Mouse (Mus musculus): ENCODE data around the gene Zfp57. TPM values are rescaled to one million over a fixed set of nuclear protein-coding genes. Genes with fewer than 3 reads are reported as not detected.
"Not testable (repeated sequence)": the region's sequence is repeated elsewhere in the genome, so short reads cannot be mapped to it uniquely, and the experiment has no call there.

Gene Zfp57
- polyA plus RNA-seq, 1 experiment = 14.2 TPM

DNA sequence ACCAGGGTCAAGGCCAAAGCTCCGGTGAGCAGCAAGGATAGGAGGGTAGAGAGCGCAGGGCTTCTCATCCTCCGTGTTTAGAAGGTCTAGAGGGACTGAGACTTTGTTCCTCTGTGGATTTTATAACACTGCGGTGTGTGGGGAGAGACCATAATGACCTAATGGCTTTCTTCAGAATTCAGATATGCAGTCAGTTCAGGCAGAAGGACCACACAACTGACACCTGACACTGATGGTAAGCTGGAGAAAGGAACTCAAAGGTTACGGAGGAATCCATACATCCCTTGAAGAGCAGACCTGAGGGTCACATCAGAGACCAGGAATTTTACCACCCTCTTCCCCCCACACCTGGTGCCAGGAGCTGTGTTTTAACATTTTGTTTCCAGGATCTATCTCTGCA is 11.5 kb upstream of the Zfp57 start, which contains the start of gene H2-M5:
TSS of gene H2-M5 (minus strand) at position 101 of the 400 bp plus-strand sequence.
- Histone ChIP-seq H3K79me2 (ENCODE audit: control insufficient read depth, insufficient read depth) (no peaks in the 10 kb centered on the region), H3K4me3 (no peak within 1 kb of the TSS), H3ac (ENCODE audit: control insufficient read depth, insufficient read length) (no peak within 1 kb of the TSS), H3K27me3 (ENCODE audit: control insufficient read depth, insufficient read depth, insufficient read length) (peaks cover 33% of the 10 kb centered on the region), H3K36me3 (ENCODE audit: control insufficient read depth, insufficient read depth) (no peaks in the 10 kb centered on the region), H3K4me2 (ENCODE audit: low read depth) (no peak within 1 kb of the TSS)
- no peak for TF ChIP-seq E2F4 (IDR thresholded peaks at IDR 0.05; ENCODE audit: insufficient read depth)
- TF ChIP-seq REST (IDR thresholded peaks at IDR 0.05; ENCODE audit: insufficient read depth, insufficient read length) = no peak
- no peak for TF ChIP-seq POLR2A (IDR thresholded peaks at IDR 0.05; ENCODE audit: insufficient read length, low read depth)
- no peak for TF ChIP-seq TCF3 (IDR thresholded peaks at IDR 0.05; ENCODE audit: insufficient read length, low read depth)
- no peak for TF ChIP-seq TCF12 (IDR thresholded peaks at IDR 0.05; ENCODE audit: insufficient read depth, poor library complexity, severe bottlenecking)
- TF ChIP-seq POLR2AphosphoS2 (IDR thresholded peaks at IDR 0.05; ENCODE audit: insufficient read length, low read depth) = no peak
- TF ChIP-seq MYOD1 (IDR thresholded peaks at IDR 0.05; ENCODE audit: control insufficient read depth in 1 of 3, insufficient read length in 2 of 3, low read depth in 2 of 3) = no peak
- TF ChIP-seq USF1 (IDR thresholded peaks at IDR 0.05; ENCODE audit: low read depth) = no peak
- no peak for TF ChIP-seq MAX (IDR thresholded peaks at IDR 0.05; ENCODE audit: low read depth)
- TF ChIP-seq SRF (IDR thresholded peaks at IDR 0.05; ENCODE audit: control insufficient read depth, insufficient read length, low read depth) = no peak

DNA sequence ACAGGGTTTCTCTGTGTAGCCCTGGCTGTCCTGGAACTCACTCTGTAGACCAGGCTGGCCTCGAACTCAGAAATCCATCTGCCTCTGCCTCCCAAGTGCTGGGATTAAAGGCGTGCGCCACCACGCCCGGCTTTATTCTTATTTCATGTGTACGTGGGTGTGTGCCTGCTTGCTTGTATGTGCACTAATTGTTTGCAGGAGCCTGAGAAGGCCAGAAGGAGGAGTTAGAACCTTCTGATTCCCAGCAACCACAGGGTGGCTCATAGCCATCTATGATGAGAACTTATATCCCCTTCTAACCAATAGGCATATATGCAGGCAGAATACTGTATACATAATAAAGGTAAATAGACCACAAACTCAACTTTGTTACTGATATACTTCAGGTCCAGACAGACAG is 10.3 kb upstream of the Zfp57 start:
- H3K27me3 ChIP-seq (ENCODE audit: control insufficient read depth, insufficient read depth, insufficient read length) = peaks cover 33% of the 10 kb centered on the region
- not testable (repeated sequence) for H3ac ChIP-seq (ENCODE audit: control insufficient read depth, insufficient read length); H3K4me3 ChIP-seq; H3K4me2 ChIP-seq (ENCODE audit: low read depth); H3K79me2 ChIP-seq (ENCODE audit: control insufficient read depth, insufficient read depth); H3K36me3 ChIP-seq (ENCODE audit: control insufficient read depth, insufficient read depth)

DNA sequence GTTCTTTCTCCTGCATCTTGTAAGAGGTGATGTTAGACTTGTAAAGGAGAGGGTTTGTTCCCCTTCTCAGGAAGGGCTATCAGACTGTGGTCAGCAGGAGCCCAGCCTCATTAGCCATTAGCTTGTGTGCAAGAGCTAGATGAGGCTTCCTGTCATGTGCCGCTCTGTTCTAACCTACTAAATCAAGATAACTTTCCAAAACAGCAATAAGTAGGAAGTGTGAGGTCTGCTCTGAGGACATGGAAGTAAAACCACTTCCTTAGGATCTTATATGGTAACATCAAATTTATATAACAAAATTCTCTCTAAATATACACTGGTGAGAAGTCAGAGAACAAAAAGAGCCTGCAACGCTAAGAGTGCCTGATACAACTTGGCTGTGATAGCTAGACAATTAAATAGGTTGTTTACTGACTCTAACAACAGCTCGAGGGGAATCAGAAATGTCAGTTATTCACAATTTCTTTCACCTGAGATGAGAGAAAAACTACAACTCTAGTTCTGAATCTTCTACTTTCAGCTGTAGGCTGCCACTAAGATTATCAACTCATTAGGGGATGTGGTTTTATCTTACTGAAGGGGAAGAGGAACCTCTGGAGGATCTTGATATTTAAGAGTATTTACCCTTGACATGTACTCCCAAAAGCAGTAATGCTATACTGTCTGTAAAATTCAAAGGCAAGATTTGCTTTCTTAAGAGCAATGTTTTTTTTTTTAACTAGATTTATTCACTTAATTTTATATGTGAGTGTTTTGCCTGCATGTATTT is 8.4 kb upstream of the Zfp57 start:
- TF ChIP-seq USF1 (IDR thresholded peaks at IDR 0.05; ENCODE audit: low read depth) (no peak), MYOG (IDR thresholded peaks at IDR 0.05; ENCODE audit: control insufficient read depth in 1 of 3, insufficient read depth in 1 of 3, insufficient read length in 2 of 3, low read depth in 2 of 3) (no peak), SRF (IDR thresholded peaks at IDR 0.05; ENCODE audit: control insufficient read depth, insufficient read length, low read depth) (no peak), MAX (IDR thresholded peaks at IDR 0.05; ENCODE audit: low read depth) (no peak), MYOD1 (IDR thresholded peaks at IDR 0.05; ENCODE audit: control insufficient read depth in 1 of 3, insufficient read length in 2 of 3, low read depth in 2 of 3) (no peak), TCF3 (IDR thresholded peaks at IDR 0.05; ENCODE audit: insufficient read length, low read depth) (no peak), REST (IDR thresholded peaks at IDR 0.05; ENCODE audit: insufficient read depth, insufficient read length) (no peak), POLR2A (IDR thresholded peaks at IDR 0.05; ENCODE audit: insufficient read length, low read depth) (no peak), POLR2AphosphoS2 (IDR thresholded peaks at IDR 0.05; ENCODE audit: insufficient read length, low read depth) (no peak), CEBPB (IDR thresholded peaks at IDR 0.05; ENCODE audit: insufficient read depth, poor library complexity, severe bottlenecking) (no peak), TCF12 (IDR thresholded peaks at IDR 0.05; ENCODE audit: insufficient read depth, poor library complexity, severe bottlenecking) (no peak), E2F4 (IDR thresholded peaks at IDR 0.05; ENCODE audit: insufficient read depth) (no peak)
- H3ac ChIP-seq (ENCODE audit: control insufficient read depth, insufficient read length) = no peak overlapping the region

DNA sequence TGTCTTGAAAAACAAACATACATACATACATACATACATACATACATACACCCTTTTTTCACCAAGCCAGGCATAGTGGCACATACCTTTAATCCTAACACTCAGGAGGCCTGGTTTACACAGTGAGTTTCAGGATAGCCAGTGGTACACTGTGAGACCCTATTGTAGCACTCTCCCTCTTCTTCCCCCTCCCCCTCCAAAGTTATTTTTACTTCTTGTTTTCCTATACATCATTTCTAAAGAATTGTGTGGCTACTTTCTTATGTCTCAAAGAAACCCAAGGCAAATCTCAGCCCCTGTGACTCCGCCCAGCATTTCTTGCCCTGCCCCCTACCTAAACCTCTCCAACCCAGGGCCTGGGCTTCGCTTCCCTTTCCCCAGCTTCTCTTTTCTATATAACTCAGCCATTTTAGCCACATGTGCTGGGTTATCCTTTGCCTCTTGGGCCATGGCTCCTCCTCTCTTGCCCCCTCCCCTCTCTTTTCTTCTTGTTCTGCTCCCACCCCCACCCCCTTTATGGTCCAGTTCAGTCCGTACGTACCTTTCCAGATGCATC is 7.1 kb upstream of the Zfp57 start:
- TF ChIP-seq POLR2AphosphoS2 (IDR thresholded peaks at IDR 0.05; ENCODE audit: insufficient read length, low read depth) = no peak
- TF ChIP-seq MYOD1 (IDR thresholded peaks at IDR 0.05; ENCODE audit: control insufficient read depth in 1 of 3, insufficient read length in 2 of 3, low read depth in 2 of 3) = no peak
- no peak for TF ChIP-seq CEBPB (IDR thresholded peaks at IDR 0.05; ENCODE audit: insufficient read depth, poor library complexity, severe bottlenecking)
- no peak for TF ChIP-seq MYOG (IDR thresholded peaks at IDR 0.05; ENCODE audit: control insufficient read depth in 1 of 3, insufficient read depth in 1 of 3, insufficient read length in 2 of 3, low read depth in 2 of 3)
- no peak for TF ChIP-seq POLR2A (IDR thresholded peaks at IDR 0.05; ENCODE audit: insufficient read length, low read depth)
- TF ChIP-seq REST (IDR thresholded peaks at IDR 0.05; ENCODE audit: insufficient read depth, insufficient read length) = no peak
- TF ChIP-seq E2F4 (IDR thresholded peaks at IDR 0.05; ENCODE audit: insufficient read depth) = no peak
- TF ChIP-seq USF1 (IDR thresholded peaks at IDR 0.05; ENCODE audit: low read depth) = no peak
- no peak for TF ChIP-seq TCF3 (IDR thresholded peaks at IDR 0.05; ENCODE audit: insufficient read length, low read depth)
- no peak for TF ChIP-seq SRF (IDR thresholded peaks at IDR 0.05; ENCODE audit: control insufficient read depth, insufficient read length, low read depth)
- TF ChIP-seq TCF12 (IDR thresholded peaks at IDR 0.05; ENCODE audit: insufficient read depth, poor library complexity, severe bottlenecking) = no peak
- TF ChIP-seq MAX (IDR thresholded peaks at IDR 0.05; ENCODE audit: low read depth) = no peak
- no peak overlapping the region for H3ac ChIP-seq (ENCODE audit: control insufficient read depth, insufficient read length)
- no peak overlapping the region for H3K4me2 ChIP-seq (ENCODE audit: low read depth)
- no peak overlapping the region for H3K4me3 ChIP-seq
- H3K79me2 ChIP-seq (ENCODE audit: control insufficient read depth, insufficient read depth) = no peaks in the 10 kb centered on the region
- no peaks in the 10 kb centered on the region for H3K36me3 ChIP-seq (ENCODE audit: control insufficient read depth, insufficient read depth)
- peaks cover 9% of the 10 kb centered on the region for H3K27me3 ChIP-seq (ENCODE audit: control insufficient read depth, insufficient read depth, insufficient read length)

More for the DNA sequence above, 8.4 kb upstream of the Zfp57 start:
- no peak overlapping the region for H3K4me2 ChIP-seq (ENCODE audit: low read depth)
- H3K4me3 ChIP-seq = no peak overlapping the region
- no peaks in the 10 kb centered on the region for H3K36me3 ChIP-seq (ENCODE audit: control insufficient read depth, insufficient read depth)
- H3K79me2 ChIP-seq (ENCODE audit: control insufficient read depth, insufficient read depth) = no peaks in the 10 kb centered on the region
- H3K27me3 ChIP-seq (ENCODE audit: control insufficient read depth, insufficient read depth, insufficient read length) = peaks cover 22% of the 10 kb centered on the region

DNA sequence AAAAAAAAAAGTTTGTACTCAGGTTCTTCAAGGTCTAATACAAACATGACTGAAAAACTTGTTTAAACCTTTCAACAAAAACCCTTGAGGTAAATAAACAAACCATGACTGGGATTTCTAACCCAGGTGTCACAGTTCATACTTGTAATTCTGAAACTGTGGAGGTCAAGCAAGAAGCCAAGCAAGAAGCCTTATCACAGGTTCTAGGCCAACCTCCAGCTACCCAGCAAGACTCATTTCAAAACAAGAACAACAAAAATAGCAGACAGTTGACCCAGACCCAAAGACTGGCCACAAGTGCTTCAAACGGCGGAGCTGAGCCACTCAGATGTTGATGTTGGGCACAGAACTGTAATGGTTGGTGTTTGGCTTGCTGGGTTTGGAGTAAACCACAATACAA is 6.4 kb upstream of the Zfp57 start:
- H3K27me3 ChIP-seq (ENCODE audit: control insufficient read depth, insufficient read depth, insufficient read length) = peaks cover 2% of the 10 kb centered on the region
- no peak overlapping the region for H3ac ChIP-seq (ENCODE audit: control insufficient read depth, insufficient read length)
- no peaks in the 10 kb centered on the region for H3K79me2 ChIP-seq (ENCODE audit: control insufficient read depth, insufficient read depth)
- no peaks in the 10 kb centered on the region for H3K36me3 ChIP-seq (ENCODE audit: control insufficient read depth, insufficient read depth)
- H3K4me3 ChIP-seq = no peak overlapping the region
- TF ChIP-seq USF1 (IDR thresholded peaks at IDR 0.05; ENCODE audit: low read depth) (no peak), TCF3 (IDR thresholded peaks at IDR 0.05; ENCODE audit: insufficient read length, low read depth) (no peak), CEBPB (IDR thresholded peaks at IDR 0.05; ENCODE audit: insufficient read depth, poor library complexity, severe bottlenecking) (no peak), E2F4 (IDR thresholded peaks at IDR 0.05; ENCODE audit: insufficient read depth) (no peak), REST (IDR thresholded peaks at IDR 0.05; ENCODE audit: insufficient read depth, insufficient read length) (no peak), SRF (IDR thresholded peaks at IDR 0.05; ENCODE audit: control insufficient read depth, insufficient read length, low read depth) (no peak)
- H3K4me2 ChIP-seq (ENCODE audit: low read depth) = no peak overlapping the region
